Comparison of ENCODE assay signal across 8 mouse cellular contexts in the genomic region with DNA sequence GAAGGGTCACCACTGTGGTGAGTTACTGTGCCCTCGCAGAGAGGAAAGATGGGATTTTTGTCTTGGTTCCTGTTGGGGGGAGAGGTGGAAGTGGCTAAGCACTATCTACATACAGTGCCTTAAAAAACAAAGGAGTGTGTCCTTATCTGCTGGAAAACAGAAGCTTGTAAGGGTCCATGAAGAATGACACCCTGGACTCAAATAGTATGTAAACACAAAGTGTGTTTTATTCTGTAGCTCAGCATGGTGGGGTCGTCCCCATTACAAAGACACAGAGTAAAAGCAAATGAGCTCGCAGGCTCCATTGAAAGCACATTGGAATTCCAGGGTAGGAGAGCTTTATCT. TPM values are rescaled to one million over a fixed set of nuclear protein-coding genes. Genes with fewer than 3 reads are reported as not detected.
A peak's percentile ranks its signal among the peaks of the same experiment; 100 is the strongest.
DNase-seq lines count a peak whose midpoint lies in the region; ATAC-seq and TF ChIP-seq lines count a peak whose summit lies in the region.

No protein-coding gene starts in this region.

- peak overlapping the region; percentile 91 for H3K9ac ChIP-seq in heart, embryonic 13.5 days
- H3K9ac ChIP-seq in MEL (ENCODE audit: control insufficient read depth, low read depth, low read length, poor library complexity, severe bottlenecking): peak overlapping the region; percentile 79
- peak overlapping the region; percentile 88 for H3K9ac ChIP-seq in forebrain, embryonic 15.5 days (replicated peaks)
- H3K9ac ChIP-seq in liver, postnatal 0 days (replicated peaks): peak overlapping the region; percentile 79

- peaks cover 11% of the 10 kb centered on the region for H3K36me3 ChIP-seq in heart, embryonic 13.5 days
- peaks cover 0 to 27% of the 10 kb centered on the region in 2 experiments; a peak in 3 of 4 replicates for H3K36me3 ChIP-seq in MEL (ENCODE audit: control insufficient read depth in 1 of 2, insufficient read depth in 2 of 2, low read length in 2 of 2)
- H3K36me3 ChIP-seq in forebrain, embryonic 15.5 days: no peaks in the 10 kb centered on the region
- H3K36me3 ChIP-seq in liver, postnatal 0 days (replicated peaks; ENCODE audit: insufficient read depth, low read length): no peaks in the 10 kb centered on the region

- H3K79me2 ChIP-seq in MEL (ENCODE audit: control insufficient read depth, insufficient read depth, low read length, poor library complexity): peaks cover 4% of the 10 kb centered on the region; the same call in 1 of the 2 replicates

- no peaks in the 10 kb centered on the region for H3K9me3 ChIP-seq in heart, embryonic 13.5 days
- no peaks in the 10 kb centered on the region for H3K9me3 ChIP-seq in MEL (replicated peaks; ENCODE audit: insufficient read depth, low read length)
- no peaks in the 10 kb centered on the region for H3K9me3 ChIP-seq in forebrain, embryonic 15.5 days
- H3K9me3 ChIP-seq in liver, postnatal 0 days (ENCODE audit: low read length): no peaks in the 10 kb centered on the region

- no peak for TF ChIP-seq POLR2A in MEL (IDR thresholded peaks at IDR 0.05; ENCODE audit: control insufficient read depth in 1 of 2, insufficient read depth in 1 of 2, low read depth in 1 of 2, low read length in 2 of 2, poor library complexity in 1 of 2)

- H3K4me3 ChIP-seq in heart, embryonic 13.5 days: peak overlapping the region; percentile 82
- H3K4me3 ChIP-seq in MEL (ENCODE audit: control insufficient read depth in 1 of 2, insufficient read depth in 1 of 2, low read depth in 2 of 2, low read length in 2 of 2): peak overlapping the region; percentile 74 to 79
- peak overlapping the region; percentile 75 for H3K4me3 ChIP-seq in forebrain, embryonic 15.5 days
- H3K4me3 ChIP-seq in liver, postnatal 0 days (ENCODE audit: low read depth, low read length): peak overlapping the region; percentile 58

- peaks cover 21% of the 10 kb centered on the region for H3K4me1 ChIP-seq in heart, embryonic 13.5 days
- peaks cover 7 to 18% of the 10 kb centered on the region in 2 experiments for H3K4me1 ChIP-seq in MEL (ENCODE audit: control insufficient read depth in 1 of 2, insufficient read depth in 2 of 2, low read length in 2 of 2)
- H3K4me1 ChIP-seq in forebrain, embryonic 15.5 days: peaks cover 10% of the 10 kb centered on the region
- peaks cover 13% of the 10 kb centered on the region for H3K4me1 ChIP-seq in liver, postnatal 0 days (ENCODE audit: insufficient read depth)

- no peak for TF ChIP-seq CTCF in MEL (IDR thresholded peaks at IDR 0.05 in 2 of 3, conservative IDR thresholded peaks at IDR 0.05 in 1 of 3; ENCODE audit: control insufficient read depth in 1 of 3, insufficient read depth in 1 of 3, low read depth in 2 of 3, low read length in 3 of 3, poor library complexity in 1 of 3, severe bottlenecking in 1 of 3)
- no peak for TF ChIP-seq CTCF in liver, postnatal 0 days (IDR thresholded peaks at IDR 0.05; ENCODE audit: low read depth)

- H3K27ac ChIP-seq in heart, embryonic 13.5 days (replicated peaks): peak overlapping the region; percentile 95
- H3K27ac ChIP-seq in MEL (ENCODE audit: control insufficient read depth, low read depth, low read length): peak overlapping the region; percentile 80
- H3K27ac ChIP-seq in forebrain, embryonic 15.5 days (replicated peaks): peak overlapping the region; percentile 88
- H3K27ac ChIP-seq in liver, postnatal 0 days (ENCODE audit: low read depth): peak overlapping the region; percentile 79

- 26% methylated on average over 3 of the region's 3 CpGs for WGBS in heart, embryonic 13.5 days
- 34% methylated on average over 3 of the region's 3 CpGs for WGBS in forebrain, embryonic 15.5 days
- WGBS in liver, postnatal 0 days (ENCODE audit: insufficient replicate concordance): 18% methylated on average over 3 of the region's 3 CpGs

- intact Hi-C loops in heart, postnatal 36 days (cut with DNase I): no loop called here

- no peak for DNase-seq in heart, postnatal 36 days
- DNase-seq in MEL (ENCODE audit: low read depth, low spot score): peak; percentile 68
- no peak for DNase-seq in liver, postnatal 0 days
- no peak for DNase-seq in layer of hippocampus, postnatal 14 days (ENCODE audit: low spot score in 2 of 2)
- no peak for DNase-seq in right cerebral cortex, postnatal 36 days (ENCODE audit: low spot score in 2 of 2)
- no peak for DNase-seq in embryo, embryonic 10.5 days (ENCODE audit: low spot score)

- TF ChIP-seq RAD21 in MEL (IDR thresholded peaks at IDR 0.05; ENCODE audit: low read depth, low read length): no peak

- TF ChIP-seq EP300 in MEL (IDR thresholded peaks at IDR 0.05; ENCODE audit: low read depth in 1 of 2, low read length in 2 of 2): peak in 1 of 2 experiments; percentile 57
- TF ChIP-seq EP300 in liver, postnatal 0 days (IDR thresholded peaks at IDR 0.05; ENCODE audit: low read depth): no peak

- H3K4me2 ChIP-seq in heart, embryonic 13.5 days: peak overlapping the region; percentile 85
- peak overlapping the region; percentile 68 for H3K4me2 ChIP-seq in forebrain, embryonic 15.5 days (replicated peaks)
- H3K4me2 ChIP-seq in liver, postnatal 0 days (ENCODE audit: low read depth, low read length): peak overlapping the region; percentile 72

- ATAC-seq in heart, embryonic 13.5 days (ENCODE audit: extremely low read depth, insufficient number of reproducible peaks, low FRiP score, low TSS enrichment): no peak
- no peak for ATAC-seq in forebrain, embryonic 15.5 days (replicated peaks)
- ATAC-seq in liver, postnatal 0 days: no peak

- no peaks in the 10 kb centered on the region for H3K27me3 ChIP-seq in heart, embryonic 13.5 days (replicated peaks)
- no peaks in the 10 kb centered on the region for H3K27me3 ChIP-seq in MEL (ENCODE audit: control insufficient read depth in 1 of 2, insufficient read depth in 2 of 2, low read length in 2 of 2)
- H3K27me3 ChIP-seq in forebrain, embryonic 15.5 days: no peaks in the 10 kb centered on the region
- H3K27me3 ChIP-seq in liver, postnatal 0 days (ENCODE audit: insufficient read depth, low read length): no peaks in the 10 kb centered on the region

TF ChIP-seq in MEL, 35 proteins besides CTCF, POLR2A, EP300 and RAD21:
- TF ChIP-seq RCOR1 (IDR thresholded peaks at IDR 0.05; ENCODE audit: low read depth, low read length) (peak; percentile 35; the same call in 1 of the 2 replicates), MAFK (IDR thresholded peaks at IDR 0.05; ENCODE audit: borderline replicate concordance, low read depth, low read length) (0 out of 2 replicates have a peak, but pooled peaks have one; percentile 10), TCF12 (IDR thresholded peaks at IDR 0.05; ENCODE audit: low read depth, low read length) (peak; percentile 47; the same call in 1 of the 2 replicates), KAT2A (conservative IDR thresholded peaks at IDR 0.05; ENCODE audit: low read depth, low read length) (no peak), ZNF384 (IDR thresholded peaks at IDR 0.05; ENCODE audit: low read depth, low read length) (0 out of 2 replicates have a peak, but pooled peaks have one; percentile 12), GATA1 (IDR thresholded peaks at IDR 0.05; ENCODE audit: low read depth, low read length) (peak; percentile 46; the same call in 1 of the 2 replicates), CHD2 (IDR thresholded peaks at IDR 0.05; ENCODE audit: low read length) (no peak), ZC3H11A (IDR thresholded peaks at IDR 0.05; ENCODE audit: low read depth, low read length) (no peak), MYC (IDR thresholded peaks at IDR 0.05; ENCODE audit: low read depth, low read length) (0 out of 2 replicates have a peak, but pooled peaks have one; percentile 49), E2F4 (IDR thresholded peaks at IDR 0.05; ENCODE audit: borderline replicate concordance, low read depth, low read length) (no peak), TAL1 (IDR thresholded peaks at IDR 0.05; ENCODE audit: low read length) (peak; percentile 68)
TF ChIP-seq in MEL: peak in this region for 7.

RNA-seq across cellular contexts. Expression of gene Aasdh, which starts 0.8 kb away (rescaled TPM):
- polyA plus RNA-seq in heart, embryonic 13.5 days (2015; fragmentation: Nextera tagmentation; extraction: Ambion mirVana): 14.8 and 18.9 TPM in 2 replicates
- total RNA-seq in heart, postnatal 36 days (2021): 10 to 100 TPM; 13.9 to 16.2 TPM
- 23.4 and 26.5 TPM in 2 replicates for total RNA-seq in MEL (2012; rRNA removed)
- polyA plus RNA-seq in MEL (2012; ENCODE audit: insufficient read depth in 1 of 2, insufficient read length in 2 of 2, low read depth in 1 of 2, low replicate concordance in 2 of 2, missing spikeins in 1 of 2): 10 to 100 TPM in 1 of 2 experiments, not detected in 1; 20.7 TPM
- polyA plus RNA-seq in forebrain, embryonic 15.5 days (2015; fragmentation: Nextera tagmentation; extraction: Ambion mirVana): 25.6 and 27.5 TPM in 2 replicates
- 5.1 and 5.3 TPM in 2 replicates for polyA plus RNA-seq in liver, postnatal 0 days (2015; fragmentation: Nextera tagmentation; extraction: Ambion mirVana)
- total RNA-seq in layer of hippocampus, postnatal 14 days (2021): 10 to 100 TPM; 20.3 to 25.9 TPM

RNA-seq across cellular contexts. Expression of gene Paics, which starts 45.0 kb away (rescaled TPM):
- 229 and 249 TPM in 2 replicates for polyA plus RNA-seq in heart, embryonic 13.5 days (2015; fragmentation: Nextera tagmentation; extraction: Ambion mirVana)
- 100 to 1,000 TPM; 159 to 162 TPM for total RNA-seq in heart, postnatal 36 days (2021)
- total RNA-seq in MEL (2012; rRNA removed): 434 TPM in 2 replicates
- polyA plus RNA-seq in MEL (2012; ENCODE audit: insufficient read depth in 1 of 2, insufficient read length in 2 of 2, low read depth in 1 of 2, low replicate concordance in 2 of 2, missing spikeins in 1 of 2): 100 to 1,000 TPM; 222 to 266 TPM
- polyA plus RNA-seq in forebrain, embryonic 15.5 days (2015; fragmentation: Nextera tagmentation; extraction: Ambion mirVana): 220 and 224 TPM in 2 replicates
- 95.3 and 111 TPM in 2 replicates for polyA plus RNA-seq in liver, postnatal 0 days (2015; fragmentation: Nextera tagmentation; extraction: Ambion mirVana)
- total RNA-seq in layer of hippocampus, postnatal 14 days (2021): 10 to 100 TPM; 87.7 to 95.4 TPM

RNA-seq across cellular contexts. Expression of gene Ppat, which starts 45.3 kb away (rescaled TPM):
- polyA plus RNA-seq in heart, embryonic 13.5 days (2015; fragmentation: Nextera tagmentation; extraction: Ambion mirVana): 20.8 and 25.0 TPM in 2 replicates
- 10 to 100 TPM; 10.9 to 23.1 TPM for total RNA-seq in heart, postnatal 36 days (2021)
- total RNA-seq in MEL (2012; rRNA removed): 153 and 180 TPM in 2 replicates
- 100 to 1,000 TPM; 103 to 110 TPM for polyA plus RNA-seq in MEL (2012; ENCODE audit: insufficient read depth in 1 of 2, insufficient read length in 2 of 2, low read depth in 1 of 2, low replicate concordance in 2 of 2, missing spikeins in 1 of 2)
- polyA plus RNA-seq in forebrain, embryonic 15.5 days (2015; fragmentation: Nextera tagmentation; extraction: Ambion mirVana): 14.6 and 16.5 TPM in 2 replicates
- polyA plus RNA-seq in liver, postnatal 0 days (2015; fragmentation: Nextera tagmentation; extraction: Ambion mirVana): 14.9 and 17.6 TPM in 2 replicates
- total RNA-seq in layer of hippocampus, postnatal 14 days (2021): 10 to 100 TPM; 13.8 to 14.5 TPM
